Mouse (Mus musculus): ENCODE measurements around the gene Chd4. TPM values are rescaled to one million over a fixed set of nuclear protein-coding genes. Genes with fewer than 3 reads are reported as not detected.

Chd4 gene
- polyA plus RNA-seq, 1 experiment from 2014 or later: 92.4 TPM

GRCm38 (mm10) chr6:125099421-125099971, 3.7 kb downstream of the Chd4 start:
- Histone ChIP-seq H3K9me3 (ENCODE audit: low read depth, low read length) (no peaks in the 10 kb centered on the region), H3K4me3 (ENCODE audit: low read depth, low read length) (peak overlapping the region; percentile 93), H3K27ac (ENCODE audit: low read depth) (peak overlapping the region; percentile 42), H3K27me3 (ENCODE audit: insufficient read depth, low read length) (no peaks in the 10 kb centered on the region), H3K4me2 (peak overlapping the region; percentile 96), H3K9ac (peak overlapping the region; percentile 47), H3K36me3 (ENCODE audit: insufficient read depth) (peaks cover 69% of the 10 kb centered on the region), H3K4me1 (ENCODE audit: insufficient read depth) (peaks cover 29% of the 10 kb centered on the region)
- no peak for ATAC-seq (ENCODE audit: insufficient read depth)
- no peak for TF ChIP-seq CTCF (IDR thresholded peaks at IDR 0.05; ENCODE audit: low read depth)
- WGBS: 30% methylated on average over 5 of the region's 5 CpGs
- DNase-seq: peak; percentile 32

DNA sequence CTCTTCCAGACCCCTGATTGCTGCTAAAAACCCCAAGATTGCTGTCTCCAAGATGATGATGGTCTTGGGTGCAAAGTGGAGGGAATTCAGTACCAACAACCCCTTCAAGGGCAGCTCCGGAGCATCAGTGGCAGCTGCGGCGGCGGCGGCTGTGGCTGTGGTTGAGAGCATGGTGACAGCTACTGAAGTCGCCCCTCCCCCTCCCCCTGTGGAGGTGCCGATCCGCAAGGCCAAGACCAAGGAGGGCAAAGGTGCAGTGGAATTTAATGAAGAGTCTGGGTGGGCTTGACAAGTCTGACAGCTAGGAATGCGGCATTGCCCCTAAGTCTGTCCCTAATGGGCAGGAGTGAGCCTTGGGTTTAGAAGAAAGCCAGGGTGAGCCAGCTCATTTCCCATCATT, 5.7 kb downstream of the Chd4 start:
- Histone ChIP-seq H3K27ac (ENCODE audit: low read depth) (no peak overlapping the region), H3K4me1 (ENCODE audit: insufficient read depth) (peaks cover 29% of the 10 kb centered on the region), H3K4me3 (ENCODE audit: low read depth, low read length) (no peak overlapping the region), H3K36me3 (ENCODE audit: insufficient read depth) (peaks cover 88% of the 10 kb centered on the region), H3K9me3 (ENCODE audit: low read depth, low read length) (no peaks in the 10 kb centered on the region), H3K9ac (no peak overlapping the region; the same call in 1 of the 2 replicates), H3K4me2 (no peak overlapping the region), H3K27me3 (ENCODE audit: insufficient read depth, low read length) (no peaks in the 10 kb centered on the region)
- DNase-seq (no peak), ATAC-seq (ENCODE audit: insufficient read depth) (no peak)
- WGBS: 42% methylated on average over 9 of the region's 9 CpGs
- TF ChIP-seq CTCF (IDR thresholded peaks at IDR 0.05; ENCODE audit: low read depth): no peak

DNA sequence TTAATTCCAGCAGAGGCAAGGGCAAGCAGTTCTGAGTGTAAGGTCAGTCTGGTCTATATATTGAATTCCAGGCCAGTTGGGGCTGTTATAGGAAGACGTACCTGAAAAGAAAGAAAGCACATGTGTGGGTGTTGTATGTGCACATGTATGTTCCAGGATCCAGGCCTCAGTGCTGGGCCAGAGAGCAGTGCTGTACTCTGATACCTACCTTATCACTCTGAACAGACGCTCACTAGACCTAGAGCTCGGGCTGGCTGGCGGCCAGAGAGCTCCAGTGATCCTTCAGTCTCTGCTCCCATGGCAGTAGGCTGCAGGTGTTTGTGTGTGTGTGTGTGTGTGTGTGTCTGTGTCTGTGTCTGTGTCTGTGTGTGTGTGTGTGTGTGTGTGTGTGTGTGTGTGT, 8.4 kb downstream of the Chd4 start:
- Histone ChIP-seq H3K4me1 (ENCODE audit: insufficient read depth) (peaks cover 9% of the 10 kb centered on the region; the same call in 1 of the 2 replicates), H3K9me3 (ENCODE audit: low read depth, low read length) (no peaks in the 10 kb centered on the region), H3K9ac (no peak overlapping the region), H3K36me3 (ENCODE audit: insufficient read depth) (peaks cover 99% of the 10 kb centered on the region), H3K4me3 (ENCODE audit: low read depth, low read length) (no peak overlapping the region), H3K4me2 (no peak overlapping the region), H3K27me3 (ENCODE audit: insufficient read depth, low read length) (no peaks in the 10 kb centered on the region), H3K27ac (ENCODE audit: low read depth) (no peak overlapping the region)
- no peak for TF ChIP-seq CTCF (IDR thresholded peaks at IDR 0.05; ENCODE audit: low read depth)
- ATAC-seq (ENCODE audit: insufficient read depth): no peak
- DNase-seq: no peak
- 81% methylated on average over 4 of the region's 4 CpGs for WGBS

DNA sequence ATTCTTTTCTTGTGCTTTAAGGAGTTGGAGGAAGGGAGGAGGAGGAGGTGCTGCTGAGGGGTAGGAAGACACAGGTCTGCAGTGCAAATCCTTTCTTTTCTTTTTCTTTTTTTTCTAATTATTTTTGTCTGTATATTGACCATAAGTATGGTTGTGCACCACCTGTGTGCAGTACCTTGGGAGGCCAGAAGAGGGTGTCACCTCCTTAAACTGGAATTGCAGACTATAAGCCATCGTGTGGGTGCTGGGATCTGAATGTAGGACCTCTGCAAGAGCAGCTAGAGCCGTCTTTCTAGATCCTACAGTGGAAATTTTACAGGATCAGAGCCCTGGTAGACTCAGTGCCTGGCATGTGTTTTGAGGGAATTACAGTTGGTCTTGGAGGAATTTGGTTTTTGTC, 11.9 kb downstream of the Chd4 start:
- H3K4me2 ChIP-seq: no peak overlapping the region
- 95% methylated on average over 2 of the region's 2 CpGs for WGBS

GRCm38 (mm10) chr6:125109371-125109770, 13.6 kb downstream of the Chd4 start:
- no peak overlapping the region for H3K4me3 ChIP-seq (ENCODE audit: low read depth, low read length)
- H3K36me3 ChIP-seq (ENCODE audit: insufficient read depth): peaks cover 99% of the 10 kb centered on the region
- WGBS: 75% methylated on average over 14 of the region's 14 CpGs
- TF ChIP-seq CTCF (IDR thresholded peaks at IDR 0.05; ENCODE audit: low read depth): no peak
- no peaks in the 10 kb centered on the region for H3K27me3 ChIP-seq (ENCODE audit: insufficient read depth, low read length)
- no peaks in the 10 kb centered on the region for H3K9me3 ChIP-seq (ENCODE audit: low read depth, low read length)
- DNase-seq (no peak), ATAC-seq (ENCODE audit: insufficient read depth) (no peak)
- no peak overlapping the region for H3K27ac ChIP-seq (ENCODE audit: low read depth)
- H3K9ac ChIP-seq: no peak overlapping the region
- no peaks in the 10 kb centered on the region for H3K4me1 ChIP-seq (ENCODE audit: insufficient read depth)
- no peak overlapping the region for H3K4me2 ChIP-seq

More for the DNA sequence above, 11.9 kb downstream of the Chd4 start:
- DNase-seq (peak; percentile 26), ATAC-seq (ENCODE audit: insufficient read depth) (no peak)
- no peaks in the 10 kb centered on the region for H3K4me1 ChIP-seq (ENCODE audit: insufficient read depth)
- no peak overlapping the region for H3K4me3 ChIP-seq (ENCODE audit: low read depth, low read length)
- no peaks in the 10 kb centered on the region for H3K27me3 ChIP-seq (ENCODE audit: insufficient read depth, low read length)
- H3K9ac ChIP-seq: no peak overlapping the region
- no peak overlapping the region for H3K27ac ChIP-seq (ENCODE audit: low read depth)
- H3K36me3 ChIP-seq (ENCODE audit: insufficient read depth): peaks cover 99% of the 10 kb centered on the region
- peak; percentile 45 for TF ChIP-seq CTCF (IDR thresholded peaks at IDR 0.05; ENCODE audit: low read depth)
- H3K9me3 ChIP-seq (ENCODE audit: low read depth, low read length): no peaks in the 10 kb centered on the region

DNA sequence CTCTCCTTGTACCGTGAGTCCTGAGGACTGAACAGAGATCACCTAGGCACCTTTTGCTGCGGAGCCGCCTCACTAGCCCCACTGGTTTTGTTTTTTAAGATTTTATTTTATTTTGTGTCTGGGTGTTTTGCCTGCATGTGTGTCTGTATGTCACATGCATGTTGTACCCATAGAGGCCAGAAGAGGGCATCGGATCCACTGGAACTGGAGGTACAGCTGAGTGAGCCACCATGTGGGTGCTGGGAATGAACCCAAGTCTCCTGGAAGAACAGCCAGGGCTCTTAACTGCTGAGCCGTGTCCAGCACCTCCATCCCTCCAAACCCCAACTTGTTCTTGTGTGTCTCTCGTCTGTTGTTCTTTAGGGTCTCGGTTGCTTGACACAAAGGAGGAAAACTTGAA, 15.1 kb downstream of the Chd4 start:
- peak; percentile 31; the same call in 1 of the 2 replicates for ATAC-seq (ENCODE audit: insufficient read depth)
- 90% methylated on average over 7 of the region's 7 CpGs for WGBS
- Histone ChIP-seq H3K27me3 (ENCODE audit: insufficient read depth, low read length) (no peaks in the 10 kb centered on the region), H3K27ac (ENCODE audit: low read depth) (no peak overlapping the region), H3K4me3 (ENCODE audit: low read depth, low read length) (no peak overlapping the region), H3K4me1 (ENCODE audit: insufficient read depth) (no peaks in the 10 kb centered on the region), H3K9ac (no peak overlapping the region), H3K9me3 (ENCODE audit: low read depth, low read length) (no peaks in the 10 kb centered on the region), H3K4me2 (no peak overlapping the region), H3K36me3 (ENCODE audit: insufficient read depth) (peaks cover 98% of the 10 kb centered on the region)
- peak; percentile 62 for TF ChIP-seq CTCF (IDR thresholded peaks at IDR 0.05; ENCODE audit: low read depth)
- DNase-seq: peak; percentile 75

DNA sequence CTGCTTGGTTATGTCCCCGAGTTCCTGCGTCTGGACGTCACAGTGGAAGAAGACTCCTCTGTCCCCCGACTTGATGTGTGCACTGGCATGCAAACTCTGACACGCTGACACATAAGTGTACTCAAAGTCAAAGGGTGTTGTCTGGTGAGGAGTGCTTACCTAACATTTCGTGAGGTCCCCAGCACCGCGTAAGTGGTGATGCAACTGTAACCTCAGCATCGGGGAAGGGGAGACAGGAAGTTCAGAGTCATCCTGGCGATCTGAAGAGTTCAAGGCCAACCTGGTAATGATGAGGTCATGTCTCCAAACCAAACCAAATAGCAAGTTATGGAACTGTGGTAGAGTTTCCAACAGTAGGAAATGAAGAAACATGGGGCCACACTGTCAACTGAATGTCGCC, 16.8 kb downstream of the Chd4 start:
- no peak overlapping the region for H3K4me2 ChIP-seq
- H3K9ac ChIP-seq: no peak overlapping the region
- H3K4me3 ChIP-seq (ENCODE audit: low read depth, low read length): no peak overlapping the region
- ATAC-seq (ENCODE audit: insufficient read depth) (no peak), DNase-seq (no peak)
- peaks cover 98% of the 10 kb centered on the region for H3K36me3 ChIP-seq (ENCODE audit: insufficient read depth)
- WGBS: 86% methylated on average over 11 of the region's 11 CpGs
- TF ChIP-seq CTCF (IDR thresholded peaks at IDR 0.05; ENCODE audit: low read depth): no peak
- no peaks in the 10 kb centered on the region for H3K27me3 ChIP-seq (ENCODE audit: insufficient read depth, low read length)
- H3K9me3 ChIP-seq (ENCODE audit: low read depth, low read length): no peaks in the 10 kb centered on the region
- H3K27ac ChIP-seq (ENCODE audit: low read depth): no peak overlapping the region
- H3K4me1 ChIP-seq (ENCODE audit: insufficient read depth): no peaks in the 10 kb centered on the region
